Mouse (Mus musculus): Measurements from ENCODE around the gene Dcp1a. TPM values are rescaled to one million over a fixed set of nuclear protein-coding genes. Genes with fewer than 3 reads are reported as not detected.

Dcp1a gene
- total and polyA plus RNA-seq, 3 experiments: 18.3 to 26.9 (median 20.1) TPM

GRCm38 (mm10) chr14:30519323-30519722 is 40.0 kb downstream of the Dcp1a start:
- dilution Hi-C loops (cut with MboI; ENCODE audit: extremely low pct_ligation_motif_present, extremely low pct_unique_long_range_greater_than_20kb, low sequenced_read_pairs): no loop called here

GRCm38 (mm10) chr14:30523356-30523755 is 44.0 kb downstream of the Dcp1a start:
- no peak overlapping the region for H3K4me2 ChIP-seq (ENCODE audit: insufficient read depth, low read depth, poor library complexity, severe bottlenecking)
- no peaks in the 10 kb centered on the region for H3K4me1 ChIP-seq (ENCODE audit: control insufficient read depth in 1 of 2, insufficient read depth in 2 of 2)
- H3K4me3 ChIP-seq (replicated peaks in 1 of 3; ENCODE audit: low read depth in 2 of 3, low read length in 2 of 3, poor library complexity in 1 of 3): no peak overlapping the region
- in situ Hi-C loops (cut with MboI; ENCODE audit: low pct_ligation_motif_present, low pct_unique_long_range_greater_than_20kb, low sequenced_read_pairs): no loop called here
- H3K27me3 ChIP-seq (replicated peaks): no peaks in the 10 kb centered on the region
- H3K9ac ChIP-seq (ENCODE audit: insufficient read depth, low read depth): no peak overlapping the region
- no peak overlapping the region for H3K27ac ChIP-seq (ENCODE audit: insufficient read depth, low read depth)
- TF ChIP-seq JUND (conservative IDR thresholded peaks at IDR 0.05; ENCODE audit: low read depth, low read length) (no peak), CHD1 (IDR thresholded peaks at IDR 0.05; ENCODE audit: low read depth, low read length) (no peak), SMC3 (IDR thresholded peaks at IDR 0.05; ENCODE audit: low read depth, low read length) (no peak)
- no peaks in the 10 kb centered on the region for H3K79me2 ChIP-seq (replicated peaks; ENCODE audit: control insufficient read depth, extremely low read depth, insufficient read depth, poor library complexity, severe bottlenecking)
- H3K36me3 ChIP-seq (replicated peaks in 1 of 2; ENCODE audit: control insufficient read depth in 1 of 2, insufficient read depth in 1 of 2, low read length in 1 of 2): peaks cover 83 to 93% of the 10 kb centered on the region in 2 experiments
- DNase-seq (ENCODE audit: extremely low read depth): no peak
- no peaks in the 10 kb centered on the region for H3K9me3 ChIP-seq (replicated peaks; ENCODE audit: low read length)
- dilution Hi-C loops (cut with MboI; ENCODE audit: extremely low pct_ligation_motif_present, extremely low pct_unique_long_range_greater_than_20kb, low sequenced_read_pairs): no loop called here

More at GRCm38 (mm10) chr14:30519323-30519722, 40.0 kb downstream of the Dcp1a start:
- no peaks in the 10 kb centered on the region for H3K27me3 ChIP-seq (replicated peaks)
- H3K36me3 ChIP-seq (replicated peaks in 1 of 2; ENCODE audit: control insufficient read depth in 1 of 2, insufficient read depth in 1 of 2, low read length in 1 of 2): peaks cover 67 to 87% of the 10 kb centered on the region in 2 experiments
- H3K9me3 ChIP-seq (replicated peaks; ENCODE audit: low read length): no peaks in the 10 kb centered on the region
- H3K4me2 ChIP-seq (ENCODE audit: insufficient read depth, low read depth, poor library complexity, severe bottlenecking): no peak overlapping the region
- no peak overlapping the region for H3K9ac ChIP-seq (ENCODE audit: insufficient read depth, low read depth)
- TF ChIP-seq MXI1 (IDR thresholded peaks at IDR 0.05; ENCODE audit: low read depth, low read length) (no peak), USF1 (IDR thresholded peaks at IDR 0.05; ENCODE audit: low read depth, low read length) (no peak), KAT2A (IDR thresholded peaks at IDR 0.05; ENCODE audit: insufficient replicate concordance, low read length) (no peak), ZNF384 (IDR thresholded peaks at IDR 0.05; ENCODE audit: low read depth, low read length) (no peak), E2F4 (IDR thresholded peaks at IDR 0.05; ENCODE audit: insufficient replicate concordance, low read depth, low read length) (no peak), PAX5 (IDR thresholded peaks at IDR 0.05; ENCODE audit: low read length) (no peak), RCOR1 (conservative IDR thresholded peaks at IDR 0.05; ENCODE audit: low read depth, low read length) (no peak), CTCF (conservative IDR thresholded peaks at IDR 0.05 in 1 of 2, IDR thresholded peaks at IDR 0.05 in 1 of 2; ENCODE audit: low read depth in 2 of 2, low read length in 2 of 2) (no peak), HCFC1 (IDR thresholded peaks at IDR 0.05; ENCODE audit: low read depth, low read length) (no peak), NRF1 (IDR thresholded peaks at IDR 0.05; ENCODE audit: low read depth, low read length) (no peak), ZKSCAN1 (IDR thresholded peaks at IDR 0.05; ENCODE audit: borderline replicate concordance, low read depth, low read length) (no peak), TCF12 (IDR thresholded peaks at IDR 0.05; ENCODE audit: low read depth, low read length) (no peak), MAZ (IDR thresholded peaks at IDR 0.05; ENCODE audit: low read depth, low read length) (no peak), TBP (conservative IDR thresholded peaks at IDR 0.05; ENCODE audit: low read depth, low read length) (no peak), ZMIZ1 (IDR thresholded peaks at IDR 0.05; ENCODE audit: low read depth, low read length) (no peak), ZC3H11A (IDR thresholded peaks at IDR 0.05; ENCODE audit: low read depth, low read length) (no peak), RAD21 (IDR thresholded peaks at IDR 0.05; ENCODE audit: low read depth, low read length) (no peak), BHLHE40 (IDR thresholded peaks at IDR 0.05; ENCODE audit: low read depth, low read length) (no peak)
- no peak for DNase-seq (ENCODE audit: extremely low read depth)
- peaks cover 0 to 4% of the 10 kb centered on the region in 2 experiments; a peak in 2 of 4 replicates for H3K4me1 ChIP-seq (ENCODE audit: control insufficient read depth in 1 of 2, insufficient read depth in 2 of 2)
- no peak overlapping the region for H3K4me3 ChIP-seq (replicated peaks in 1 of 3; ENCODE audit: low read depth in 2 of 3, low read length in 2 of 3, poor library complexity in 1 of 3)
- no peak overlapping the region for H3K27ac ChIP-seq (ENCODE audit: insufficient read depth, low read depth)
- in situ Hi-C loops (cut with MboI; ENCODE audit: low pct_ligation_motif_present, low pct_unique_long_range_greater_than_20kb, low sequenced_read_pairs): no loop called here
- no peaks in the 10 kb centered on the region for H3K79me2 ChIP-seq (replicated peaks; ENCODE audit: control insufficient read depth, extremely low read depth, insufficient read depth, poor library complexity, severe bottlenecking)
